Mouse (Mus musculus) gastrocnemius, postnatal 14 days (tissue): ENCODE data around the gene Gak. TPM values are rescaled to one million over a fixed set of nuclear protein-coding genes. Genes with fewer than 3 reads are reported as not detected.
"Not testable (repeated sequence)": the region's sequence is repeated elsewhere in the genome, so short reads cannot be mapped to it uniquely, and the experiment has no call there.

ENCODE experiments used
- DNase-seq: peaks from one replicate; pipeline ENCODE4 v3.0.0; 2021; ENCODE audit warnings: mixed read lengths
- intact Hi-C: fragments of 180-260 bp; cut with DNase I; formaldehyde crosslinking; loops from one replicate; pipeline ENCODE4 v1.15.1; 2025; ENCODE audit warnings: low total_unique reads
- total RNA-seq, 2 experiments: library from RNA; stranded (reverse); gene quantifications; 2 replicates each; pipeline ENCODE4 v1.2.3; 2021

Gene Gak
- total RNA-seq, 2 experiments from 2014 or later, result 14.7 to 15.6 TPM

DNA sequence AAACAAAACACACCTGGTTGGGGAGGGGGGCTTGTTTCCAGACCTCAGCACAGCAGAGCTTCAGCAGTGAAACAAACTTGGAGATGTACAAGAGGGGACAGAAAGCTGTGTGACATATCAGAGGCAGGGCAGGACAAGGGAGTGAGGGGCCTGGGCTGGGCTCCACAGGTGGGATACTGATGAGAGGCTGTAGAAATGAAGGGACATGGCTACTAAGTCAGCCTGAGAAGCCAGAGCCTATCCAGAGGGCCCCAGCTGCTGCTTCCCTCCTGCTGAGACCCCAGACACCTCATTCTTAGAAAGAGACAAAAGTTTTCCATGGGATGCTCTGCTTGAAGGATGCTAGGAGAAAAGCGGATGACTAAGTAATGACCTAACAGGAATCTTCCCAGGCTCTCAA lies 29.1 kb upstream of the Gak start:
- DNase-seq, result no peak
- intact Hi-C loops, result no loop called here

DNA sequence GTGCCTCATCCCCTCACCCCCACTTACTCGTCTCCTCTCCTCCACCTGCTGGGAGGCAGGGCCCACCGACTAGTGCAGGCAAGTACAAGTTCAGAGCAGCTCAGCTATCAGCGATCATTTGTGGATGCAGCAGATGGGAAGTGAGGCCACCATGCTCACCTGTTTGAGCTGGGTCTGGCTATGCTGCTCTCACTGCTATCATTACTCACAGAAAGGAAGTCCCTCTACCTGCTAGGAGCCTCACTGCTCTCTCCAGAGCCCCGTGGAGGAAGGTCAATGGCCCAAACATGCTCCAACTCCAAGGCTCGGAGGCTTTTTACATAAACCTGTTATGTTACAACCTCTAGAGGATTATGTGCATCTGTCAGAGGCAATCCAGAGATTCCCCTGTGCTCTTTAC lies 27.9 kb upstream of the Gak start:
- DNase-seq, result no peak
- intact Hi-C loops, result no loop called here

DNA sequence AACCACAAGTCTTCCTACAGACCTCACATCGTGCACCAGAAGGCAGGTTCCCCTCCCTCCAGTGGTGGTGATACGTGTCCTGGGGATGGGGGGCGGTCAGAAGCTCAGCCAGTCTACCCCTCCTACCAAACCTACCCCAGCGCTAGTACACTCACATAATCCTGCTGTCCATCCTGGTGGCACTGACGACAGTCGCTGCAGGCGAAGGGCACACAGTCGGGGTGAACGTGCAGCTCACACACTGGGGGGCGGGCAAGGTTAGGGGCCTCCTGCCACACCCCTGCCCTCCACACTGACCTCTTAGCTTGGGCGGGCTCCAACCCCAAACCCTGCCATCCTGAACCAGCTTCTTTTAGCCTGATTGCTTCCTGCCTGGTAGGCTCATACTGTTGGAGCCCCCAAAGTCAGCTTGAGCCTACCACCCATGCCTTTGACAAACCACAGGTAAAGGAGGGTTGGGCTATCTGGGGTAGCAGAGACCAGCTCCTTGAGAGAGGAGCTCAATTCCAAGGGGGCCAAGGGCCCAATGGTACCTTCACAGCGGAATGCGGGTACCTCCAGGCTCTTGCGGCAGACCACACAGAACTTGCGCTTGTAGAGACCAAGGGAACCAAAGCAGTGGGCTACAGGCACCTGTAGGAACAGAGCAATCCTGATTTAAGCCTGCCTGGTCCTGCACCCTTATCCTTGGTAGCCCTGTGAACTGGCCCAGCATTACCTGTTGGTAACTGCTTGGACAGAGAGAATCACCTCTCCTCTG lies 26.5 kb upstream of the Gak start:
- no peak for DNase-seq
- intact Hi-C loops, result no loop called here

DNA sequence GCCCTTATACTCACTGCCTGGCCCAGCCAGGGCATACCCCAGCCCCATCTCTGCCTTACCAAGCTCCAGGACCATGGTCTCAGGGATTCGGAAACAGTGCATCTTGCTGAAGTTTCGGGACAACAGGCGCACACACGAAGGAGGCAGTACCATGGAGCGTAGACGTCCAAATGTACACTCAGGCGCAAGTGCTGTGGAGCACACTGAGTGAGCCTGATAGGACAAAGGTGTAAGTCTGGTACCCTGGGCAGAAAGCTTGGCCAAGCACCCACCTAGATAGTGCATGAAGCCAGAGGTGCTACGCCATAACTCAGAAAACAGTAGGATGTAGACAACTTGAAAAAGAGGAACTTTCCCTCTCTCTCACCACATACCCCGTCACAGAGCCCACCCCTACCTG lies 25.8 kb upstream of the Gak start:
- intact Hi-C loops, result no loop called here

DNA sequence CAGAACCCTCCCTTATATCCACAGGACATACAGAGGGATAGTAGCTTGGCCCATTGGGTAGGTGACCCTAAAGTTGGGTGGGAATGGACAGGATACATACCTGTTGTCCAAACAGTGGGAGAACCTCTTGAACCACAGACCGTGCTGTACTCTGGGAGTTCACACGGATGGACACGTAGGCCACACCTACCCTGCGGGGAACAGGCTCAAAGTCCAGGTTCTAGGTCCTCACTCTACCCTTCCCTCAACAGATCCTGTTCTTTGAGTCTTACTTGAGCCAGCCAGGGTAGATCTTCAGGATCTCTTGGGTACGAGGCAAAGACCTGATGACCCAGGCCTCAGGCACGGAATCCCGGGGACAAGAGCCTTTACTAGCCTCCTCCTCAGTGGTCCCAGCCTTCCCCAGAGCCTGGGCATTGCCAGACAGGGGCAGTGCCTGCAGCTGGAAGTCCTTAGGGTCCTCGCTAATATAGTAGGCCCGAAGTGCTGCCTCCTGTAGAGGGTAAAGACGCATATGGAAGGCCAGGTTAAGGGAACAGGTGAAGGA lies 25.0 kb upstream of the Gak start:
- intact Hi-C loops, result loop anchor here (5.0 kb wide), 1 partner anchor 227 kb away; no protein-coding TSS in a partner anchor
- DNase-seq, result no peak

More for the DNA sequence above, 25.8 kb upstream of the Gak start:
- DNase-seq, result no peak

DNA sequence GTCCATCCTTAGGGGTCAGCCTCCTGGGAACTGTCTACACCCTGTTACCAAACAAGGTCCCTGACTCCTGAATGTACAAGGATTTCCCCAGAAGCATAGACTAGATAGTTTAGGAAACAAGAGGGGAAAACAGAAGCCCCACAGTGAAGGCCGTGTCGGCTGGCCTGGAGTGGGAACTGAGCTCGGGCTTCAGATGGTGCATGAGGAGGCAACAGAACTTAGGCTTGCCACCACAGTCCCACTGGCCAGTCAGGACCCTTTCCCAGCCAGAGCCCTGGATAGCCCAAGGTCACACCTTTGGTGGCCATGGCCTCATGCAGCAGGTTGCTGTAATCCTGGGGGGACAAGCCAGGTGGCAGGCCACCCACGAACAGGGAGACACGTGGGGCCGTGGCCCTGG lies 23.8 kb upstream of the Gak start:
- no peak for DNase-seq
- intact Hi-C loops, result loop anchor here (5.0 kb wide), 1 partner anchor 226 kb away; no protein-coding TSS in a partner anchor

DNA sequence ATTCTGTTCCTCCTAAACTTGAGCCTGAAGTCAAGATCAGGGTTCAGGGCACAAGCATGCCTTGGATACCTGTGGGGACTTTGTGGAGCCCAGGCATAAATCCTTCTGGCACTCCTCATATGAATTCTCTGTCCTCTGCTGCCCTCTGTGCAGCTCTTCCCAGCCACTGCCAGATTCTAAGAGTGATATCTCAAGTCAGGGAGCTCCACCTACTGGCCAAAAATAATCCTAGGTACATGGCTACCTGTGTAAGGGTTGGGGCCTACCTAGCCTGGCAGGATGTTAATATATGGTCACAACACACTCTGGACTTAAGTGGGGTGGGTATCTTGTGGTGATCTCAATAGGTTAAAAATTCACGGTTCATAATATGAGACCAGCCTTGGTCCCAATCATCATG lies 22.3 kb upstream of the Gak start:
- intact Hi-C loops, result loop anchor here (5.0 kb wide), 1 partner anchor 225 kb away; no protein-coding TSS in a partner anchor
- no peak for DNase-seq

DNA sequence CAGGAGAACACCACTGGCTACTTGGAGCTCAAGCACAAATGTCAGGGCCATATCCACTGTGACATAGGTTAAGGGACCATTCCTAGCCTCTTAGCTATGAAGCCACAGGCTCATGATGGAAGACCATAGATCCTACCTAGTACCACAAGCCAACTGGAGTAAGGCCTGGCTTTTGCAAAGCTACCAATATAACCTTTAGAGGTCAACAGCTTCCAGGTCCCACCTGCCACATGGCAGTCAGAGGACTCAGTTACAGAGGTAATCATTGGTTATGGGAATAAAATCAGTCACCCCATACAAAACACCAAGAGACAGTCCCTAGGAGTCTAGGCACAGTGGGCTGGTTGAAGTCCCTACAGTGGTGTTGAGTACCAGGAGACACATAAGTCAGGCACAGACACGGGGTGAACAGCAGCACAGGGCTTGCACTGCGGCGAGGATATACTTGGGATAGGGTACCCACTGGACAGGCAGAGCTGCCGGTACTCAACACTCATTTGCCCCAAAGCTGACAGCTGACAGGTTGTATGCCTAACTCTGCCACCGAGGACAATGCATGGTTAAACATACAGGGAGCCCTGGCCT lies 21.7 kb upstream of the Gak start:
- intact Hi-C loops, result loop anchor here (5.0 kb wide), 1 partner anchor 224 kb away; no protein-coding TSS in a partner anchor

DNA sequence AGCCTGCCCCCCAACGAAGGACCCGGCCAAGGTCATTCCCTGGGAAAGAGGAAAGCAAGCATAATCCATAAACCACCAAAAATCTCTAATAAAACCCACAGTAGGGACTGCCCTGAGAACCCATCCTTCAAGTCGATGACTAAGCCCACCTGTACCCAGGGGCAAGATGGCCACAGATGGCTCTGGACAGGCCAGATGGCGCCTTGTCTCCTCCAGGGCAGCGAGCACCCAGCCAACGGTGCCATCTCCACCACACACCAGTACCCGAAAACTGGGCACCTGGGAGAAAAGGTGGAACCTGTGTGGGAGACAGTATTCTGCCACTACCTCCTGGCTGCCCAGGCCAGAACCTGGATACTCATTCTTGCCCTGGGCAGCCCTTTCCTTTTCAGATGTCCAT lies 20.8 kb upstream of the Gak start:
- intact Hi-C loops, result loop anchor here (5.0 kb wide), 1 partner anchor 223 kb away; no protein-coding TSS in a partner anchor
- DNase-seq, result no peak

More for the DNA sequence above, 21.7 kb upstream of the Gak start:
- DNase-seq, result no peak

DNA sequence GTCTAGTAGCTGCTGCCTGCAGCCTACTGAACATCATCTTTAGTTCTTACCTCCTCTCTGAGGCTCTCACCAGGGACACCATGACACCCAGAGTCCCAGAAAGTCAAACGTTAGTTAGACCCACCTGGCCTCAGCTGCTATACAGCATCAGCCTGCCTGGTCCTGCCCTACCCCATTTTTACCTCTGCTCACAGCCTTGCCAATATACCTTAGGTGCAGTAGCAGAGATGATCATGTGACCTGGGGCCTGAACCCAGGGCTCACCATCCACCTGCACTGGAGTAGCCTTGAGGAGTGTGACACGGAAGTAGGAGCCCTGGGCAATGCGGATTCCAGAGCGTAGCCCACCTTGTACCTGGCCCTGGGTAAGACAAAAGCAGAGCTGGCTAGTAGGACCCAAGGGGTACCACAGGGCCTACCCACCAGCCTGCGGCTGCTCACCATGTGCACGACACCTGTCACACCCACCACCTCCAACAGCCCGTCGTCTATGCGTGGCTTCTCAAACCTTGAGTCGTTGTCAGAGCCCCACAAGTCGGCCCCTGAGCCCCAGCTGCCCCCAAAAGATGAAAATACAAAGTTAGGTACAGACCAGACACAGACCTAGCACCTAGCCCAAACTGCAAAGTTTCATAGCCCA lies 19.5 kb upstream of the Gak start:
- no peak for DNase-seq
- intact Hi-C loops, result loop anchor here (10.0 kb wide), 1 partner anchor 284 kb away; the partner anchor contains the start of gene Gm42517

DNA sequence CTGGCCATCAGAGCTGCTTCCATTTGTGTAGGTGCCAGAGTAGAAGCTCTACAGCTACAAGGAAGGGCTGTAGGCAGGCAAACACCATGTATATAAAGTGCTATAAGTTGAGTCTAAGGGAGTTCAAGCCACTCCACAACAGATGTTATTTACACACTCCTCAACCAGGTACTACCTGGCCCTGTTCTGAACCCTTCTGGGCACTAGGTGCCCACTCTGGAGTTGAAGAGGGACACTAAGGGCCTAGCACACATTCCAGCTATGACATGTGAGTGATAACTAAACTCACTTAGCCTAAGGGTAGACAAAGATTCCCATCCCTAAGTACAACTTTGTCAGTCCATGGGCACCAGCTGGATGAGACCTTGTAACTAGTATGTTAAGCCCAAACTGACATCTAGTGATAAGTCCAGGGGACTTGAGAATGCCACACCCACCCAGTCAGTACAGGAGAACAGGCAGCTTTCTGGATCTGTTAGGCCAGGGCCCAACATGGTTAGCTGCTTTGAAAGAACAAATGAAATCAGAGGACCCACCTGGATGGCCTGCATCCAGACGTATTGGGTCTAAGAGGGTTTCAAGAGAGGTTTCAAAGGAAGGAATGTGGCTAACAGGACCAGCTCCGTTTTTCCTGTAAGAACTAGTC lies 18.4 kb upstream of the Gak start:
- no peak for DNase-seq
- intact Hi-C loops, result loop anchor here (10.0 kb wide), 1 partner anchor 283 kb away; the partner anchor contains the start of gene Gm42517

DNA sequence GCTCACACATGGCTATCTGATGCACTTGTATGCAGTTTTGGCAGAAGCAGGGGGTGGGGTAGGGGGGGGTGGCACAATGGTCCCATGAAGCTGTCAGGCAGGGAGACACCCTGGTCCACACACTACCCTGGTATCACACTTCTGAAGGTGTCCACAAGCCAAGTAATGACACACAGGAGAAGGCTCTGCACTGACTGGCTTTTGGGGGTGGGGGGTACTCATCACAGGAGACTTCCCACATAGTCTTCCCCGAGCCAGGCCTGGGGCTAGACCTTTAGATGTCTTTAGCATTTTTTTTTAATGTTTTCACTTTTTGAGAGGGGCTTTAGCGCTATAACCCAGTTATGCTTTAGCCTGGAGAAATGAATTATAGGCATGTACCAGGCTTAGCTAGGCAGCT lies 17.8 kb upstream of the Gak start:
- DNase-seq, result no peak
- intact Hi-C loops, result loop anchor here (10.0 kb wide), 1 partner anchor 283 kb away; the partner anchor contains the start of gene Gm42517

DNA sequence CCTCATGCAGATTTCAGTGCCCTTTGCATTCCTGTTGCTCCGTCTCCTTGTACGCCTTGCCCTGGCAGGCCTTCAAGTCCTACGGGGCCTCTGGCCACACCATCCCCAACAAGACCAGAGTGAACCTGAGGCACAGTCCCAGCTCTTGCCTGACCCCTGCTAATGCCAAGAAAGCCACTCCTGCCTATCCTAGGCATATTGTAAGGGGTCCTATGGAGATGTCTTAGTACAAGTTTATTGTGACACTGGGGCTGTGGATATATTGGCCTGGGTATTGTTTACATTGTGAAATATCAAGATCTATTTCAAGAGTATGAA lies 16.7 kb upstream of the Gak start:
- no peak for DNase-seq
- intact Hi-C loops, result loop anchor here (10.0 kb wide), 1 partner anchor 282 kb away; the partner anchor contains the start of gene Gm42517

DNA sequence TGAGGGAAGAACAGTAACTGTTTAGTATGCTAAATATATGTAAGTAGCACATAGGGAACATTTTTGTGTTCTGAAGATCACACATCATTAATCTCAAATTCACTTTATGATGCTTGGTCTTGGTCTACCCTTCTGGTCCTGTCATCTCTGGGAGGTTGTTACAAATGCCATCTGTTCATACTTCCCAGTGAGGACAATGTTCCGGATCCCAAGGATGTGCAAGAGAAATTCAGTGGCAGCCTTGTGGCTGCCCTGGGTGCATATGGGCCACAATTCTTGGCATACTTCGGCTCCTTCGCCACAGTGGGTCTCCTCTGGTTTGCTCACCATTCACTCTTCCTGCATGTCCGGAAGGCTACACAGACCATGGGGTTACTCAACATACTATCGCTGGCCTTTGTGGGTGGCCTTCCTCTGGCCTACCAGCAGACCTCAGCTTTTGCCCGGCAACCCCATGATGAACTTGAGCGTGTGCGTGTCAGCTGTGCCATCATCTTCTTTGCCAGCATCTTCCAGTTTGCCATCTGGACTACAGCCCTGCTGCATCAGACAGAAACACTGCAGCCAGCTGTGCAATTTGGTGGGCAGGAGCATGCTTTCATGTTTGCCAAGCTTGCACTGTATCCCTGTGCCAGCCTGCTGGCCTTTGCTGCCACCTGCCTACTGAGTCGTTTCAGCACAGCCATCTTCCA lies 16.2 kb upstream of the Gak start:
- DNase-seq, result peak; percentile 56
- intact Hi-C loops, result loop anchor here (10.0 kb wide), 1 partner anchor 281 kb away; the partner anchor contains the start of gene Gm42517

DNA sequence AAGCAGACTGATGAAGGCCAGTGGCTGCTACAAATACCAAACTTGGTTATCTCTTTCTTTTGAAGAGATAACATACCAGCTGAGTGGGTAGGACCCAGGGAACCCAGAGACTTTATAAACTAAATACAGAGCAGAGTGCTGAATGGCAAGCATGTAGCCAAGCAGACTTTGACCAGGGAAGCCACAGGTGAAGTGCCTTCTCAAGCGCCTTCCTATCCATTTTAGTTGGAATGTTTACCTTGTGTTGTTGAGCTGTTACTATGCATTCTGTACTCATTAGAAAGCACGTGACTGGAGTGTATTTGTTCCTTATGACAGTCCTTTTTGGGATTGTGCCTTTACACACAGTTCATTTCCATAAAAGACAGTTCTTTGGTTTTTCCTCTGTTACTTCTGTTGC lies 14.1 kb upstream of the Gak start:
- DNase-seq, result no peak
- intact Hi-C loops, result loop anchor here (10.0 kb wide), 1 partner anchor 279 kb away; the partner anchor contains the start of gene Gm42517

DNA sequence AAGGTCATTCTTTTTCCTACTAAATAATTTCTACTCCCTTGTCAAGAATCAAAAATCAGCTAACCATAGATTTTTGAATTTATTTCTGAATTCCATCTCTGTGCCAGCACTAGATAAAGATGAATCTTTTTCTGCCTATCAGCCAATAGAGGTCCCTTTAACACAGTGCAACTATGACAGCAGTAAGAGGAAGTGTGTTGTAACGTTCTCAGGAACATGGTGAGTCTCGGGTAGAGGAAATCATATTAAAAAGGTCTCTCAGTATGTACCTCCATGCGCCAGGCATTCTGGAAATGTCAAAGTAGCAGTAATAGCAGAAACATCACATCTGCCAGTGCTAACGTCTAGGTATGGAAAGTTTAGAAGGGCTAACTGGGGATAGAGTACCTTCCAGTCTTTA lies 6.6 kb upstream of the Gak start:
- intact Hi-C loops, result no loop called here
- no peak for DNase-seq

DNA sequence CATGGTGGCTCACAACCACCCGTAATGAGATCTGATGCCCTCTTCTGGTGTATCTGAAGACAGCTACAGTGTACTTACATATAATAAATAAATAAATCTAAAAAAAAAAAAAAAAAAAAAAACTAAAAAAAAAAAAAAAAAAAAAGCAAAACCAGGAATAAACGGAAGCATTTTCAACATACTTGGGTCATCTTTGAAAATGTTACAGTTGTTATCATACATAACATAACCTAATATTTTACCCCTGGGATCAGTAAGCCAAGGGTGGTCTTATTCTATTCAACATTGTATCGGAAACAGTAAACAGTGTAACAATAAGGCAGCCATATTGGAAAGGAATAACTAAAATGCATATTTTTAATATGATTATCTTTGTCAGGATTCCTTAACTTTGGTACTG lies 4.5 kb upstream of the Gak start:
- intact Hi-C loops, result not testable (repeated sequence)

DNA sequence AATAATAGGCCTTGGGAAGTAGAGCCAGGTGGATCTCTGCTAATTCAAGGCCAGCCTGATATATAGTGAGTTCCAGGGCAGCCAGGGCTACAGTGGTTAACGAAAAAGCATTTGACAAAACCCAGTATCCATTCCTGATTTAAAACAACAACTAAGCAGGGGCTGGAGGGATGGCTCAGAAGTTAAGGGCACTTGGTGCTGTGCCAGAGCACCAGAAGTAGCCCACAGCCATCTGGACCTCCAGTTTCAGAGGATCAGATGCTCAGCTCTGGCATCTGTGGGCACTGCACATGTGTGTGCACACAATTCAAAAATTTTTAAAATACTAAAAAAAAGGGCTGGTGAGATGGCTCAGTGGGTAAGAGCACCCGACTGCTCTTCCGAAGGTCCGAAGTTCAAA lies 4.1 kb upstream of the Gak start:
- no peak for DNase-seq
- intact Hi-C loops, result no loop called here

More for the DNA sequence above, 4.5 kb upstream of the Gak start:
- DNase-seq, result not testable (repeated sequence)
